Mouse (Mus musculus) small intestine, adult 2 months (tissue): ENCODE data around the gene Sirt4. TPM values are rescaled to one million over a fixed set of nuclear protein-coding genes. Genes with fewer than 3 reads are reported as not detected.

ENCODE experiments used
- H3K27ac ChIP-seq: fragments of 200-500 bp; 2 replicates; pipeline ENCODE4 v1.5.1; 2012; ENCODE audit warnings: low read depth, low read length, control low read depth, inconsistent platforms; ENCODE audit not compliant: insufficient read depth
- H3K27me3 ChIP-seq: fragments of 200-500 bp; 2 replicates; pipeline ENCODE4 v1.6.1; 2012; ENCODE audit warnings: mild to moderate bottlenecking, moderate library complexity, low read length, inconsistent platforms; ENCODE audit not compliant: control insufficient read depth, insufficient read depth
- H3K36me3 ChIP-seq: fragments of 200-500 bp; 2 replicates; pipeline ENCODE4 v1.6.1; 2012; ENCODE audit warnings: mild to moderate bottlenecking, low read length, control low read depth, inconsistent platforms; ENCODE audit not compliant: control insufficient read depth, insufficient read depth
- H3K4me1 ChIP-seq: fragments of 200-500 bp; 2 replicates; pipeline ENCODE4 v1.6.1; 2012; ENCODE audit warnings: low read length, inconsistent platforms, mixed read lengths; ENCODE audit not compliant: control insufficient read depth, insufficient read depth, insufficient read length
- H3K4me3 ChIP-seq: fragments of 200-500 bp; 2 replicates; pipeline ENCODE4 v1.5.1; 2012; ENCODE audit warnings: low read depth, mild to moderate bottlenecking, control low read depth, inconsistent platforms, low read length, moderate library complexity
- CTCF ChIP-seq: fragments of 200-500 bp; IDR thresholded peaks from 2 replicates; pipeline ENCODE4 v1.5.1; 2012; ENCODE audit warnings: low read depth, mild to moderate bottlenecking, control low read depth, inconsistent platforms, low read length, moderate library complexity, mixed read lengths; ENCODE audit not compliant: insufficient replicate concordance, insufficient read length; ENCODE audit errors: extremely low read depth
- POLR2A ChIP-seq: fragments of 200-500 bp; IDR thresholded peaks from 2 replicates; pipeline ENCODE4 v1.6.1; 2012; ENCODE audit warnings: low read depth, mild to moderate bottlenecking, control low read depth, inconsistent platforms, low read length, moderate library complexity
- WGBS: fragments of 180-500 bp; shearing (Covaris S2); methylation state at CpG from one replicate; pipeline ENCODE4 v1.1.7; 2018; 5-methylcytosine and 5-hydroxymethylcytosine counted together
- polyA plus RNA-seq: library from polyadenylated mRNA; depleted of rRNA; stranded (reverse); fragments of >200 nt; gene quantifications from 2 replicates; pipeline ENCODE4 v1.2.3, GENCODE M21; 2012

The Sirt4 gene
- polyA plus RNA-seq, 1 experiment: 13.6 TPM

DNA sequence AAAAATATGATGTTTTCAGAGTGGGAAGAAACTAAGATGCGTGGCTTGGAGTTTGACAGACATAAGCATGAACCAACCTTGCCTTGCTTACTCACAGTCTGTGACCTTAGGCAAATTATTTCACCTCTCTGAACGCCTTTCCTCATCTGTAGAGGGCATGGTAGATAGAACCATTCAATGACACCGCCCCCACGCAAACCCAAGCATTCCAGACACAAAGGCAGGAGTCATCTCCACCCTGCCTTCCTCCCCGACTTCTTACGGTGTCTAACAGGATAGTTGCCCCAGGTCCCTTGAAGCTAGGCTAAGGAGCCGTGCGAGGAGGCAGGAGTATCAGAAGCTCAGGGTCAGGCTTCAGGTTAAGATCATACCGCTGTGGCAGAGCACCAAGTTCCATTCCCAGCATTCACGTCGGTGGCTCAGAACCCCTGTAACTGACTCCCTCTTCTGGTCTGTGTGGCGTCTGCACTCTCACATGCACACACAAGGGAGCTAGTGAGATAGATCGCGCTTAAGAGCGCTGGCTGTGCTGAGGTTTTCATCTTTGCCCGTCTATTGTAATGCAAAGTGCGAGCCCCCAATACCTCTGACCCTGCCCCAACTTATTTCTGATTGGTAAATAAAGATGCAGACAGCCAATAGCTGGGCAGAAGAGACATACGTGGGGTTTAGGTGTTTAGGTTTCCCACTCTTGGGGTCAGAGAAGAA, 20.0 kb downstream of the Sirt4 start:
- H3K4me3 ChIP-seq: no peak overlapping the region
- WGBS: 89% methylated on average over 18 of the region's 18 CpGs
- H3K36me3 ChIP-seq: no peaks in the 10 kb centered on the region
- no peaks in the 10 kb centered on the region for H3K4me1 ChIP-seq
- H3K27ac ChIP-seq: no peak overlapping the region
- TF ChIP-seq CTCF: no peak
- no peak for TF ChIP-seq POLR2A
- H3K27me3 ChIP-seq: no peaks in the 10 kb centered on the region

DNA sequence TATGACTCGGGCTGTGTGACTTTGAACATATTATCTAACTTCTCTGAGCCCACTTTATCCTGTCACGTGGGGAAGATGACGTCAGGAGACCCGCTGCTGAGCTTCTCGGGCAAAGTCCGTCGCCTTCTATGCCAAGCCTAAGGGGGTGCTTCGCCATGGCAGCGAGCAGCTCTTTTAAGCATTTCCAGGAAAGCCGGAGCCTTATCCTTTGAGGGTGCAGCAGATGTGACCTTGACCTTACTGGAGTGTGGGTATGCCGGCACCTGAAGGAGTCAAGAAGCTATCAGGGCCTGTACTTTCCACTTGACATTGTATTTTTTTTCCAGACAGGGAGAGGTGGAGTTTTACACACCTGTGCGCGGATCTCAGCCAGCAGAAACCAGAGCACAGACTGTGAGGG, 25.6 kb downstream of the Sirt4 start:
- 18% methylated on average over 13 of the region's 13 CpGs for WGBS
- Histone ChIP-seq H3K27me3 (no peaks in the 10 kb centered on the region), H3K27ac (no peak overlapping the region), H3K36me3 (no peaks in the 10 kb centered on the region), H3K4me1 (no peaks in the 10 kb centered on the region), H3K4me3 (no peak overlapping the region)
- TF ChIP-seq CTCF (no peak), POLR2A (no peak)

DNA sequence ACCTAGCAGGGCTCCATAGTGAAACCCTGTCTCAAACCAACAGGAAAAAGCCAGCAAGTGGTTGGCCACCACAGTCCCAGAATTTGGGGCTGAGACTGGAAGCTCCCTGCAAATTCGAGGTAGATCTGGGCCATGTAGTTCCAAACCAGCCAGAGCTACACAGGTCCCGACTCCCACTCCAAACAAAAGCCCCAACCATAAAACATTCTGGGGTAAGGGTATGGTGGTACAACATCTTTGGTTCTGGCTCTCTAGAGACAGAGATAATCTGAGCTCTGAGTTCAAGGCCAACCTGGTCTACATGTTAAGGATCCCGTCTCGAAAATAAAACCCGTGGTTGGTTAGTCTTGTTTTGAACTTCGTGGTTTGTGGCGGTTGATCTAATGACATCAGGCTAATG, 28.7 kb downstream of the Sirt4 start:
- WGBS: 67% methylated on average over 7 of the region's 7 CpGs
- TF ChIP-seq CTCF (no peak), POLR2A (no peak)
- Histone ChIP-seq H3K27ac (no peak overlapping the region), H3K4me3 (no peak overlapping the region), H3K4me1 (no peaks in the 10 kb centered on the region), H3K36me3 (no peaks in the 10 kb centered on the region), H3K27me3 (no peaks in the 10 kb centered on the region)

DNA sequence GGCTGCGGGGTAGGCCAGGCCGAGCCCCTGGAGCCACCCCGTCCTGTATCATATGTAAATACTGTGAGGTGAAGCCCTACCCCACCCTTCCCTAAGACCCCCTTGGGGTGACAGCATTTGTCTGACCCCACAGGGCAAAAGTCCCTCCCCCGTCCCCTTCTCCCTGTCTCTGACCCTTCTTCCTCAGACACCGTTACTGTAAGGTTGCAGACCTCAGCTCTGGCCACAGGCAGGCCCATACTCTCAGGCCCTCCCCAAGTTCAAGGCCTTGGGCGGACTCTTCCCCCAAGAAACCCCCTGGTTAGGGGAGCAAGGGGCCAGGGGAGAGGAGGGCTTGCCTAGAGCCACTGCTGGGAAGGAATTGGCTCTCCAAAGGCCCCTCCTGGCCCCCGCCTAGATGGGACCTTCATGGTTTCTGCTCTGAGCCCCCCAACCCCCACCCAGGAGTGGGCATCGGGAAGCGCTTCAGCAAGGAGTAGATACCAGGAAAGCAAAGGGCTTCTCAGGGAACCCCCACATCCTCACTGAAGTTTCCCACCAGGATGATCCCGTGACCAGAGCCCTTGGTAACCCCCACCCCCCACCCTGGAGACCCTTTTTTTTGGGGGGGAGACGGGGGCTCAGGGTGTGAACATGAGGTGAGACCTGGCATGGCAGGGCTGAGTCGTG, 30.0 kb downstream of the Sirt4 start:
- TF ChIP-seq POLR2A (no peak), CTCF (no peak)
- Histone ChIP-seq H3K27me3 (no peaks in the 10 kb centered on the region), H3K27ac (no peak overlapping the region), H3K4me3 (no peak overlapping the region), H3K4me1 (no peaks in the 10 kb centered on the region), H3K36me3 (no peaks in the 10 kb centered on the region; the same call in 1 of the 2 replicates)
- 84% methylated on average over 12 of the region's 12 CpGs for WGBS

DNA sequence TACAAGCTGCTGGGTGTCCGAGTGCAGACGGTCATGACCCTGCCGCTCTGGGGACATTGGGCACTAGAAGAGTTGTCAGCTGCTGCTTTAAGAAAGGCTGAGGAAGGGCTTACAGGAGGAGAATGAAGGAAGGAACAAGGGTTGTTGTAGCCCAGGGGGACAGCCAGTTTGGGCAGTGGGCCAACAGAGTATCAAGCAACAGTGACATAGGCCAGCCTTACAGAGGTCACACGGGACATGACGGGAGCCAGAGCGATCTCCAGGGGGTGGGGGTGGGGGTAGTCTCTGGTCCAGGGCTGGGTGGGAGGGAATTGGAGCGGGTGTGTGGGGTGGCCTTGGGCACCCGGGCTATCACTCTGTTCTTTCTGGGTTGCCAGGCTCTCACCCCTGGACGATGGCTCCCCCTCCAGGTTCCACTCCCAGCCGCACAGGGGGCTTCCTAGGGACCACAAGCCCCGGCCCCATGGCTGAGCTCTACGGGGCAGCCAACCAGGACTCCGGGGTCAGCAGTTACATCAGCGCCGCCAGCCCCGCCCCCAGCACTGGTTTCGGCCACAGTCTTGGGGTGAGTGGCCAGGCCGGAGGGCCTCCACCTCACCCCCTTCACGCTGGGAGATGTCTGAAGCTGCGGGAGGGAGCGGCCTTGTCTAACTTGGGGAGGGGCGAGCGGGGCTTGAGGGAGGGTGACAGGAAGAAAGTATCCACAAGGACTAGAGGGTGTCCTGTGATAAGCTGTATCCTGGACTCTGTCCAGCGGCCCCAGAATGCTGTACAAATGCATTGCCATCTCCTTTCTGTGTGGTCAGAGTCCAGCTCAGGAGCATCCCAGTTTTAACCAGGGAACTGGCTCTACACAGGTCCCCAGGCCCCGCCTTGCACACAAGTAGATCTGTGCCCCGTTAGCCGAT, 33.9 kb downstream of the Sirt4 start:
- WGBS: 91% methylated on average over 27 of the region's 27 CpGs
- Histone ChIP-seq H3K27me3 (no peaks in the 10 kb centered on the region), H3K36me3 (no peaks in the 10 kb centered on the region; the same call in 1 of the 2 replicates), H3K4me1 (no peaks in the 10 kb centered on the region), H3K4me3 (no peak overlapping the region), H3K27ac (no peak overlapping the region)
- TF ChIP-seq CTCF (no peak), POLR2A (no peak)

DNA sequence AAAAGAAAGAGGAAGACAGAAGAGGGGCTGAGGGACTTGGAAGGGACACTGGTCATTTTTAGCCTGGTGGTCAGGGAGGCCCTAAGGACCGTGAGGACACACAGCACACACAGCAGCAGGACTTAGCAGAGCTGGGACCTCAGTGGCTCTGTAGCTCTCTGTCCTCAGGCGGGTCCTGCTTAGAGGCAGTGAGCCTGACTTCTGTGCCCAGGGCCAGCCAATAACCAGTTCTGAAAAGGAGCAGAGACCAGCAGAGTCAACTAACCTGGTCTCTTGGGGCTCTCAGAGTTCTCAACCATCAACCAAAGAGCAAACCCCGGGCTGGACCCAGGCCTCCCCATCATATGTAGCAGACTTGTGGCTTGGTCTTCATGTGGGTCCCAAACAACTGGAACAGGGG, 35.3 kb downstream of the Sirt4 start:
- 89% methylated on average over 3 of the region's 3 CpGs for WGBS
- no peak overlapping the region for H3K27ac ChIP-seq
- no peaks in the 10 kb centered on the region; the same call in 1 of the 2 replicates for H3K36me3 ChIP-seq
- H3K4me1 ChIP-seq: no peaks in the 10 kb centered on the region
- H3K4me3 ChIP-seq: no peak overlapping the region
- no peak for TF ChIP-seq POLR2A
- TF ChIP-seq CTCF: no peak
- H3K27me3 ChIP-seq: no peaks in the 10 kb centered on the region

DNA sequence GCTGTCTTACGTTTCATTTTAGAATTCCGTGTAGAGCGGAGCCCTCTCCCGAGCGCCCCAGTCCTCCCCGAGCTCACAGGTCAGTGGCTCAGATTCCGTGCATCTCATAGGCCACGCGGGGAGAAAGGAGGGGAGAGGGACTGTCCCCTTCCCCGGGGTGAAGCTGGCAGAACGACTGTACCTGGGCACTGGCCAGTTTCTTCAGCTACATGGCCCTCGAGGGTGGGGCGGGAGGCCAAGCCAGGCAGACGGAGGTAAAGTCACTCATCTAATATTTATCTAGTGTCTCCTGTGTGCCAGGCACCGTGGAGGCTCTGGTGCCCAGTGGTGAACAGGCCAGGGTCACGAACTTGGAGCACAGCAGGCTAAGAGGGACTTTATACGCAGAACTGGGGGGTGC, 37.4 kb downstream of the Sirt4 start:
- Histone ChIP-seq H3K4me1 (no peaks in the 10 kb centered on the region), H3K4me3 (no peak overlapping the region), H3K36me3 (no peaks in the 10 kb centered on the region; the same call in 1 of the 2 replicates), H3K27me3 (no peaks in the 10 kb centered on the region), H3K27ac (no peak overlapping the region)
- TF ChIP-seq CTCF: no peak
- TF ChIP-seq POLR2A: no peak
- WGBS: 74% methylated on average over 17 of the region's 17 CpGs
